Mouse (Mus musculus) hindbrain, embryonic 11.5 days (tissue): ENCODE data around the gene Rpn2. TPM values are rescaled to one million over a fixed set of nuclear protein-coding genes. Genes with fewer than 3 reads are reported as not detected.

ENCODE experiments used
- ATAC-seq: fragments of 200-750 bp; cut with Nextera tagmentation; 2 replicates; pipeline ENCODE4 v1.8.0; 2017; ENCODE audit warnings: mild to moderate bottlenecking, moderate TSS enrichment, moderate library complexity; ENCODE audit not compliant: low FRiP score
- DNase-seq: peaks from one replicate; pipeline ENCODE4 v3.0.0-alpha.2; 2015; ENCODE audit warnings: low spot score
- H3K27ac ChIP-seq: fragments of 300-500 bp; sonication (generic); 2 replicates; pipeline ENCODE4 v1.5.1; 2014; ENCODE audit warnings: mild to moderate bottlenecking, low read depth, low read length
- H3K27me3 ChIP-seq: fragments of 300-500 bp; sonication (generic); 2 replicates; pipeline ENCODE4 v1.6.1; 2014; ENCODE audit warnings: mild to moderate bottlenecking, low read length, moderate library complexity, mixed read lengths; ENCODE audit not compliant: control insufficient read depth, insufficient read depth
- H3K36me3 ChIP-seq: fragments of 300-500 bp; sonication (generic); 2 replicates; pipeline ENCODE4 v1.6.1; 2014; ENCODE audit warnings: mild to moderate bottlenecking, low read length, moderate library complexity, mixed read lengths; ENCODE audit not compliant: control insufficient read depth, insufficient read depth
- H3K4me1 ChIP-seq: fragments of 300-500 bp; sonication (generic); replicated peaks from 2 replicates; pipeline ENCODE4 v1.6.1; 2014; ENCODE audit warnings: low read length, mixed read lengths; ENCODE audit not compliant: control insufficient read depth, insufficient read depth
- H3K4me2 ChIP-seq: fragments of 300-500 bp; sonication (generic); replicated peaks from 2 replicates; pipeline ENCODE4 v1.6.1; 2014; ENCODE audit warnings: mild to moderate bottlenecking, low read depth, low read length
- H3K4me3 ChIP-seq: fragments of 300-500 bp; sonication (generic); 2 replicates; pipeline ENCODE4 v1.5.1; 2014; ENCODE audit warnings: low read depth, low read length
- H3K9ac ChIP-seq: fragments of 300-500 bp; sonication (generic); 2 replicates; pipeline ENCODE4 v1.6.1; 2014; ENCODE audit warnings: low read depth, low read length
- H3K9me3 ChIP-seq: fragments of 300-500 bp; sonication (generic); 2 replicates; pipeline ENCODE4 v1.6.1; 2016; ENCODE audit warnings: low read length; ENCODE audit not compliant: control insufficient read depth
- WGBS: fragments of 180-500 bp; shearing (Covaris S2); extraction: QIAGEN DNeasy Blood & Tissue Kit; methylation state at CpG from one replicate; pipeline ENCODE4 v1.1.7; 2014; 5-methylcytosine and 5-hydroxymethylcytosine counted together
- polyA plus RNA-seq: library from polyadenylated mRNA; unstranded; fragments of >200 nt; fragmentation: Nextera tagmentation; extraction: Ambion mirVana; gene quantifications from 2 replicates; pipeline ENCODE4 v1.2.1, GENCODE M21; 2014

The Rpn2 gene
- polyA plus RNA-seq, 1 experiment from 2014 or later: 227 TPM

DNA sequence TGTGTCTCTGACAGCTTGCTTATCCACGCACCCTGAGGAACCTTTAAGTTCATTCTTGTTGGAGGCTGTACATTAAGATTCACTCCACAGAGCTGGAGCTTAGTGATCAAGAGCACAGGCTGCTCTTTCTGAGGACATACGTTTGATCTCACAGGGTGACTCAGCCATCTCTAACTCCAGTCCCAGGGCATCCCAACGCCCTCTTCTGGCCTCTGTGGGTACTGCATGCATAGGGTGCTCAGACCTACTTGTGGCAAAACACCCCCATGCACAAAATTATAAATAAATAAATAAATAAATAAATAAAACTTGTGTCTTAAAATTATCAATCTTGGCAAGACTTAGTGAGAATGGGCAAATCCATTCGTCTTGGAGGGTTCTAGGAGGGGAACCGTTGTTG, 59.8 kb downstream of the Rpn2 start:
- Histone ChIP-seq H3K27ac (no peak overlapping the region), H3K4me2 (no peak overlapping the region), H3K4me1 (peaks cover 14% of the 10 kb centered on the region), H3K36me3 (no peaks in the 10 kb centered on the region), H3K9me3 (no peaks in the 10 kb centered on the region), H3K27me3 (no peaks in the 10 kb centered on the region), H3K4me3 (no peak overlapping the region), H3K9ac (no peak overlapping the region)
- ATAC-seq (no peak), DNase-seq (peak; percentile 88)
- WGBS: 43% methylated on average over 5 of the region's 5 CpGs

DNA sequence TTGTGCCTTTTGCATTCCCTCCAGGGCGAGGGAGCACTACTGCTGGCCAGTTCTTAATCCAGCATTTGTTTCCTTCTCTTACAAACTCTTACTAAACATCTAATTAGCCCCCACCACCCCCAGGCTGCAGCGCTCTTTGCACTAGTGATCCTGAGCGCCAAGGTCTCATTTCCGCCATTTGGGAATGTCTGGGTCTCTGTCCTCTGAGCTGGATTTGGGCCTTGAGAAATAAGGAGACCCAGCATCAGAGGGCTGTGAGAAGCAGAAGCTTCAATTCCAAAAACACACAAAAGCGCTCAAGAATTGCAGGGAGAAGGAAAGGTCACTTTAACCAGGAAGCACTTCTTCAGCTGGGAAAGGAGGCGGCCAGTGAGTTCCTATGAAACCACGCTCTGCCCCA, 60.7 kb downstream of the Rpn2 start:
- no peak overlapping the region for H3K4me3 ChIP-seq
- whole genome bisulfite sequencing: 73% methylated on average over 7 of the region's 7 CpGs
- ATAC-seq (no peak), DNase-seq (no peak)
- peaks cover 14% of the 10 kb centered on the region for H3K4me1 ChIP-seq
- no peak overlapping the region for H3K4me2 ChIP-seq
- peak overlapping the region; percentile 88 for H3K27ac ChIP-seq
- H3K27me3 ChIP-seq: no peaks in the 10 kb centered on the region
- no peaks in the 10 kb centered on the region for H3K9me3 ChIP-seq
- H3K9ac ChIP-seq: peak overlapping the region; percentile 38; the same call in 1 of the 2 replicates
- H3K36me3 ChIP-seq: no peaks in the 10 kb centered on the region

DNA sequence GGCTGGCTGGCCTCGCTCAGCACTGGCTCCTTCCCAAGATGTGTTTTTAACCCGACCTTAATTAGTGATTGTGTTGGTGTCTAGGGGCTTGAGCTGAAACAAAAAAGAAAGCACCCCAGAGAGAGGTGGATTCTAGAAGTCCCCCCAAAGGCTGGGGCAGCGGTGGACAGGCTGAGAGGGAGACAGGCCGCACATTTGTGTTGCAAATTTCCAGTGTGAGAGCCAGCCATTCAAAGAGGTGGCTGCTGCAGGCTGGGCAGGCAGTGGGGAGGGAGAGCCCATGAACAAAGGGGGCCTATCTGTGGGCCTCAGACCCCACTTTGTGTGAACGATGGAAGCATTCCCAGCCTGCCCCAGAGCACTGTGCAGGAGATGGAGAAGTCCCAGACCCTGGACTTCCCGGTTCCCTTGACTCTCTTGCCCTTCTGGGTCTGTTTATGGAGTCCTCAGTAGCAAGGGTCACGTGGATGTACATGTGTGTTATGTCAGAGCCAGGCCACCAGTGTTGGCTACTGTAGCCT, 61.5 kb downstream of the Rpn2 start:
- peaks cover 14% of the 10 kb centered on the region for H3K4me1 ChIP-seq
- no peak overlapping the region for H3K4me2 ChIP-seq
- no peaks in the 10 kb centered on the region for H3K27me3 ChIP-seq
- no peaks in the 10 kb centered on the region for H3K36me3 ChIP-seq
- peak overlapping the region; percentile 32 for H3K9ac ChIP-seq
- WGBS: 13% methylated on average over 7 of the region's 7 CpGs
- peak overlapping the region; percentile 88 for H3K27ac ChIP-seq
- peak; percentile 52 for ATAC-seq
- DNase-seq: peak; percentile 66
- no peaks in the 10 kb centered on the region for H3K9me3 ChIP-seq
- no peak overlapping the region for H3K4me3 ChIP-seq

DNA sequence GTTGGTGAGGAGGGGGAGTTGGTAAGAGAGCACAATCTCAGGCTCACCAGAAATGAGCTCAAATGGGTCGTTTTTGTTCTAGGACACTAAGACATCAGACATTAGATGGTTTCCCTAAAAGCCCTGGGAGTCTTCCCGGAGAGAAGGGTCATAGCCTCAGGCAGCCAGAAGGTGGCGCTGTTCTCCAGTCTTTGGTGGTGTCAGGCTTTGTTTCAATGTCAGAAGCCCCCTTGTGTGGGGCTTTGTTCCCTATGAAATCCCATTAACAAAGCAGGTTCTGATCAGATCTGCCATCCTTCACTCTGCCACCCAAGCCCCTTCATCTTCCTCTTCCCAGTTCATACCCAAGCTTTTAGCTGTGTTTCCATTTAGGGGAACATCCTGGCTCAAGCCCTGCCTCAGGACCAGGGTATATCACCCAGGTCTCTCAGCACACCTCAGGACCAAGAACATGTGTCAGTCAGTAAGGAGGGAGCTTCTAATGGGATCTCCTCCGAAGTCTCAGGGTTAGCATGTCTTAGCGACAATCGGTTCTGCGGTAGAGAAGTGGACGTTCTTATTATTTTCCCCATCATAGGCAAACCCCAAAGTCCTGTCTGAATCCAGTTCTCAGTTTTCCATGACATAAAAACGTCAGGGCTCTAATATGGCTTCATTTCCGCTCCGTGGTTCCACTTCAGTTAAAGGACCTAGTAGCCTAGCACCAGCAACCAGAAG, 62.9 kb downstream of the Rpn2 start:
- H3K4me2 ChIP-seq: no peak overlapping the region
- H3K9me3 ChIP-seq: no peaks in the 10 kb centered on the region
- peak overlapping the region; percentile 46 for H3K9ac ChIP-seq
- no peak overlapping the region for H3K4me3 ChIP-seq
- peaks cover 14% of the 10 kb centered on the region for H3K4me1 ChIP-seq
- WGBS: 44% methylated on average over 11 of the region's 11 CpGs
- H3K27me3 ChIP-seq: no peaks in the 10 kb centered on the region
- H3K36me3 ChIP-seq: no peaks in the 10 kb centered on the region
- peak overlapping the region; percentile 88 for H3K27ac ChIP-seq
- ATAC-seq (peak; percentile 30; the same call in 1 of the 2 replicates), DNase-seq (peak; percentile 93)

DNA sequence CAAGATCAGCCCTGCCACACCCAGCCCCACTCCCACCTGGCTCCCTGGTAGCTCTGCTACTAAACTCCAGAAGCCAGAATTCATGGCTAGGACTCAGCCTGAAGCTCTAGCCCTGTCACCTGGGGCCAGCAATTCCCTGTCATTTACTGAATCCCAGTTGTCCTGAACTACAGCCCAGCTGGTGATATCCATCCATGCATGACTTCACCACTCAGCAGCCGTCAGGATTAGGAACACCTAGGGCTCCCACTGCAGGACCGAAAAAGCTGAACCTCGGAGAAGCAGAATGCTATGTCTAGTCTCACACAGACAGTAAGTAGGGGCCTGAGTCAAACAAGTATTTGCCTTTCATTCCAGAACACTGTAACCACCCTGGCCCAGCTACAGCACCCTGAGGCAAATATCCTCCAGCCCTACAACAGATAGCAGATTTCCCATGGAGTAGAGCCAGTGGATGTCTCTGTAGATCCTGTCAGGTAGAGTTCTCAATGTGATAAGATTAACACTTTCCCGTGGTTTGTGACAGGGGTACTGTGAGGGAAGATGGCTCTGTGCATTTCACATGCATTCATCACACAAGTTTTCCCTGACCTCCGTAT, 63.6 kb downstream of the Rpn2 start:
- Histone ChIP-seq H3K27ac (peak overlapping the region; percentile 73), H3K4me3 (no peak overlapping the region), H3K4me2 (no peak overlapping the region), H3K9me3 (no peaks in the 10 kb centered on the region), H3K9ac (peak overlapping the region; percentile 46), H3K36me3 (no peaks in the 10 kb centered on the region), H3K27me3 (no peaks in the 10 kb centered on the region), H3K4me1 (peaks cover 14% of the 10 kb centered on the region)
- DNase-seq: no peak
- WGBS: 43% methylated on average over 5 of the region's 5 CpGs
- no peak for ATAC-seq

DNA sequence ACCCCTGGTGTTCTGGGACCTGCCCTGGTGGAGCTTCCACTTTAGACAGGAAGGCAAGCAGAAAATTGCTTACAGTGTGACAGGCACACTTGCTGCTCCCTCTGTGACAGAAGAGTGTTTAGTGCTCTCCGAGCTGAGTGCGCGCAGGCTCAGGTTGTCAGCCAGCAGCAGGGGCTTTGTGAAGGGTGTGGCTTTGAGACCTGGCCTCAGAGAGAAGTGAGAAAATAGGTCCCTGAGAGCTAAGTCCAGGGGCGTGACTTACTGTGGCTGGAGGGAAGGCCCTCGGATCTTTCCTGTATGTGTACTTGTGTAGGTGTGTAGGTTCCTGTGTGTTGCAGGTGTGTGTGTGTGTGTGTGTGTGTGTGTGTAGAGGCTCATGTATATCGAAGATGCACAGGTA, 64.5 kb downstream of the Rpn2 start:
- WGBS: 57% methylated on average over 6 of the region's 6 CpGs
- DNase-seq (no peak), ATAC-seq (no peak)
- peaks cover 16% of the 10 kb centered on the region for H3K4me1 ChIP-seq
- no peak overlapping the region for H3K9ac ChIP-seq
- no peak overlapping the region for H3K4me2 ChIP-seq
- no peaks in the 10 kb centered on the region for H3K9me3 ChIP-seq
- H3K4me3 ChIP-seq: no peak overlapping the region
- no peak overlapping the region for H3K27ac ChIP-seq
- no peaks in the 10 kb centered on the region for H3K27me3 ChIP-seq
- H3K36me3 ChIP-seq: no peaks in the 10 kb centered on the region

DNA sequence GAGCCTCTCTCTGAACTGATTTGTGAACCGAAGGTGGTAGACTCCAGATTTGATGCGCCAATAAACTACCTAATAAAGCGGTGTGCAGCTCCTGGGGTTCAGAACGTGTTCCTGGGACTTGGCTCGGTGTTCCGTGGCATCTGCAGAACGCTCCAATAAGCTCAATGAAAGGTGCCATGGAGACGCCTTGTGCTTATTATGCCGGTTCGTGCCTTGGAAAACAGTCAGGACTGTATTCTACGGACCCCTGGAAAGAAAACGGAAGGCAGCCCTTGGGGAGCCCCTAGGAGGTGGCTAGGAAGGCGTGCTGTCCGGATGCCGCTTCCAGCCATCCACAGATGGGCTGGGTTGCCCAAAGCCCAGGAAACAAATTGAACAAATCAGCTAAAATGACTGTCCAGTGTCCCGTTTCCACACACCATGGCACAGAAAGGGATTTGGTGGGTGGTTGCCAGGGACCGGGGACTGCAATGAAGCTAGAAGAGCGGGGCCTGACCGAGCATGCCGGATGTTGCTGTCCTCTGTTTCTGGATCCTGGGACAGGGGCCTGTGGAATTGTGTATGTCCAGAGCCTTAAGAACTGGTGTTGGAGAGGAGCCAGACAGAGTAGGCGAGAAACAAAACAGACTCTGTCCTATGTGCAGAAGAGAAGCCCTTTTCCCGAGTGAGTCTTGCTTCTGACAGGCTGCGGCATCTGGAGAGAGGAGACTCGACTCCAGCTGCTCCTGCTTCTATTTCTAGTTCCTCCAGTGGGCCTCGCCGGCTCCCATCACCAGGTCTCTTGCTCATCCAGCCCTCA, 68.7 kb downstream of the Rpn2 start, which contains the start of gene Ghrh:
Ghrh (minus strand) TSS at position 146 of the 799 bp plus-strand sequence.
- Histone ChIP-seq H3K36me3 (no peaks in the 10 kb centered on the region), H3K27me3 (no peaks in the 10 kb centered on the region), H3K9ac (peak within 1 kb of the TSS; percentile 42; the same call in 1 of the 2 replicates), H3K4me3 (no peak within 1 kb of the TSS), H3K4me2 (no peak within 1 kb of the TSS), H3K27ac (peak within 1 kb of the TSS; percentile 68; the same call in 1 of the 2 replicates), H3K9me3 (no peaks in the 10 kb centered on the region), H3K4me1 (peaks cover 5% of the 10 kb centered on the region)
- DNase-seq (no peak), ATAC-seq (no peak)
- WGBS: 65% methylated on average over 26 of the region's 26 CpGs

DNA sequence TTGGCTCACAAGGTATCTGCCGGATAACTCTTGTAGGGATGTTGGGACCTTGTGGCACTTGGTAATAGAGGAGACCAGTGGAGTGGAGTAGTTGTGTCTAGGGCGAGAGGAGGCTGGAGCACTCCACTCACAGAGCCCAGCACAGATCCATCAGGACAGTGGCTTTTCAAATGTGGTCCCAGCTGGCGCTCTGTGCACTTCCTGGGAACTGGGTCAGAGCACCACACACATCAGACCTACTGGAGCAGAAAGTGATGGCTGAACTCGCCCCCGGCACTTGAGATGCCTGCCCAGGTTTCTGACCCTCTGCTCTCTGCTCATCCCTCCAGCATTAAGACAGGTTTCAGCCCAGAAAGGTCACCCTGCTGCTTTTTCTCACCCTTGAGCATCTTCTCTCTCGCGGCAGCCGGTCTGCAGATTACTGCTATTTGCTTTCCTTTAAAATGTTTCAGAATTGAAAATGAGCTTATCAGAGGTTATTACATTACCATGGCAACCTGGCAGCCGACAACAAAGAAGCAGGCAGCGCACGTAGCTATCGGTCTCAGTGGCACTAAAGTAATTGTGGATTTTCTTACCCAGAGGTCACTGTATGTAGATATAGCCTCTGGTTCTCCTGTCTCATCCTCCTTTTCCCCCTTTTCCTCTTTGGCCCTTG, 70.4 kb downstream of the Rpn2 start:
- DNase-seq: peak; percentile 38
- no peak overlapping the region for H3K4me3 ChIP-seq
- H3K36me3 ChIP-seq: no peaks in the 10 kb centered on the region
- ATAC-seq: peak; percentile 61
- H3K27ac ChIP-seq: peak overlapping the region; percentile 34
- no peak overlapping the region for H3K4me2 ChIP-seq
- no peaks in the 10 kb centered on the region for H3K27me3 ChIP-seq
- 52% methylated on average over 12 of the region's 12 CpGs for WGBS
- no peaks in the 10 kb centered on the region for H3K9me3 ChIP-seq
- peaks cover 5% of the 10 kb centered on the region for H3K4me1 ChIP-seq
- H3K9ac ChIP-seq: no peak overlapping the region
